Mouse (Mus musculus) brain, embryonic 14.5 days (tissue): ENCODE measurements around the gene Sppl2c.

Experiments
- CTCF ChIP-seq: fragments of 200-500 bp; IDR thresholded peaks from 2 replicates; pipeline ENCODE4 v1.5.1; 2012; ENCODE audit warnings: inconsistent platforms, mild to moderate bottlenecking, moderate library complexity, borderline replicate concordance; ENCODE audit not compliant: insufficient read depth, insufficient read length; ENCODE audit errors: extremely low read depth
- POLR2A ChIP-seq: fragments of 200-500 bp; IDR thresholded peaks from 2 replicates; pipeline ENCODE4 v1.6.1; 2012; ENCODE audit warnings: mild to moderate bottlenecking, inconsistent platforms, borderline replicate concordance; ENCODE audit not compliant: poor library complexity, insufficient read depth, insufficient read length, severe bottlenecking; ENCODE audit errors: extremely low read depth

GRCm38 (mm10) chr11:104234680-104235079 is 48.6 kb downstream of the Sppl2c start:
- TF ChIP-seq CTCF = no peak
- TF ChIP-seq POLR2A = no peak
